Mouse (Mus musculus): ENCODE measurements at regions not wholly inside any gene's neighbourhood (a gene's known extent, or its start where the extent isn't known, plus 50 kb on each side); places are given as distances from the start of the nearest gene placed in this dataset.

- TF ChIP-seq CTCF (conservative IDR thresholded peaks at IDR 0.05; ENCODE audit: insufficient read depth, insufficient read length, low read depth, low read length), result no peak
- TF ChIP-seq POLR2A (IDR thresholded peaks at IDR 0.05; ENCODE audit: low read depth, low read length), result no peak
These were observed 252.6 kb upstream of the Kcnh8 start for GRCm38 (mm10) chr17:52349872-52350271.
